Mouse (Mus musculus) heart, embryonic 11.5 days (tissue): ENCODE results near the gene Rhno1. TPM values are rescaled to one million over a fixed set of nuclear protein-coding genes. Genes with fewer than 3 reads are reported as not detected.

Experiments
- ATAC-seq: fragments of 200-750 bp; cut with Nextera tagmentation; replicated peaks from 2 replicates; pipeline ENCODE4 v1.8.0; 2017; ENCODE audit warnings: moderate library complexity; ENCODE audit not compliant: insufficient number of reproducible peaks, low FRiP score, low TSS enrichment
- H3K27ac ChIP-seq: fragments of 300-500 bp; sonication (generic); 2 replicates; pipeline ENCODE4 v1.5.1; 2014; ENCODE audit warnings: mild to moderate bottlenecking, low read depth, low read length
- H3K27me3 ChIP-seq: fragments of 300-500 bp; sonication (generic); 2 replicates; pipeline ENCODE4 v1.6.1; 2014; ENCODE audit warnings: mild to moderate bottlenecking, low read length, mixed read lengths; ENCODE audit not compliant: control insufficient read depth, insufficient read depth
- H3K36me3 ChIP-seq: fragments of 300-500 bp; sonication (generic); 2 replicates; pipeline ENCODE4 v1.6.1; 2014; ENCODE audit warnings: mild to moderate bottlenecking, low read length, moderate library complexity, mixed read lengths; ENCODE audit not compliant: control insufficient read depth, insufficient read depth
- H3K4me1 ChIP-seq: fragments of 300-500 bp; sonication (generic); 2 replicates; pipeline ENCODE4 v1.6.1; 2014; ENCODE audit warnings: low read length; ENCODE audit not compliant: control insufficient read depth, insufficient read depth
- H3K4me2 ChIP-seq: fragments of 300-500 bp; sonication (generic); 2 replicates; pipeline ENCODE4 v1.6.1; 2014; ENCODE audit warnings: mild to moderate bottlenecking, moderate library complexity
- H3K4me3 ChIP-seq: fragments of 300-500 bp; sonication (generic); 2 replicates; pipeline ENCODE4 v1.5.1; 2014; ENCODE audit warnings: low read depth, low read length
- H3K9ac ChIP-seq: fragments of 300-500 bp; sonication (generic); 2 replicates; pipeline ENCODE4 v1.6.1; 2014; ENCODE audit warnings: mild to moderate bottlenecking, low read depth, low read length, moderate library complexity
- H3K9me3 ChIP-seq: fragments of 300-500 bp; sonication (generic); replicated peaks from 2 replicates; pipeline ENCODE4 v1.6.1; 2016; ENCODE audit warnings: low read length; ENCODE audit not compliant: control insufficient read depth
- WGBS: fragments of 180-500 bp; shearing (Covaris S2); extraction: QIAGEN DNeasy Blood & Tissue Kit; methylation state at CpG from one replicate; pipeline ENCODE4 v1.1.7; 2014; ENCODE audit not compliant: insufficient replicate concordance; 5-methylcytosine and 5-hydroxymethylcytosine counted together
- polyA plus RNA-seq: library from polyadenylated mRNA; unstranded; fragments of >200 nt; fragmentation: Nextera tagmentation; extraction: Ambion mirVana; gene quantifications from 2 replicates; pipeline ENCODE4 v1.2.1, GENCODE M21; 2014

Gene Rhno1
- polyA plus RNA-seq, result 101 and 105 TPM in 2 replicates

GRCm38 (mm10) chr6:128362381-128363006 is at the start of gene Rhno1, which contains the start of gene Foxm1:
TSS of gene Rhno1 (minus strand) at chr6:128362911.
TSS of gene Foxm1 (plus strand) at chr6:128362967.
- no peaks in the 10 kb centered on the region for H3K27me3 ChIP-seq
- peak within 1 kb of the TSS; percentile 96 for H3K27ac ChIP-seq
- H3K9me3 ChIP-seq, result no peaks in the 10 kb centered on the region
- under 1% methylated on average over 58 of the region's 76 CpGs for WGBS
- peak within 1 kb of the TSS; percentile 85 for H3K4me2 ChIP-seq
- H3K9ac ChIP-seq, result peak within 1 kb of the TSS; percentile 86
- peaks cover 25% of the 10 kb centered on the region for H3K36me3 ChIP-seq
- peak within 1 kb of the TSS; percentile 96 for H3K4me3 ChIP-seq
- peaks cover 11% of the 10 kb centered on the region for H3K4me1 ChIP-seq
- ATAC-seq, result peak; percentile 86

- H3K9ac ChIP-seq, result no peak overlapping the region
- ATAC-seq, result no peak
- no peaks in the 10 kb centered on the region for H3K9me3 ChIP-seq
- no peaks in the 10 kb centered on the region for H3K4me1 ChIP-seq
- H3K4me3 ChIP-seq, result no peak overlapping the region
- peaks cover 34% of the 10 kb centered on the region for H3K36me3 ChIP-seq
- H3K4me2 ChIP-seq, result no peak overlapping the region
- no peaks in the 10 kb centered on the region for H3K27me3 ChIP-seq
- H3K27ac ChIP-seq, result no peak overlapping the region
- 16% methylated on average over 3 of the region's 3 CpGs for WGBS
Observed at GRCm38 (mm10) chr6:128411115-128411514, 48.4 kb upstream of the Rhno1 start.

GRCm38 (mm10) chr6:128410305-128410704 is 47.6 kb upstream of the Rhno1 start:
- Histone ChIP-seq H3K27ac (no peak overlapping the region), H3K27me3 (no peaks in the 10 kb centered on the region), H3K9me3 (no peaks in the 10 kb centered on the region), H3K4me3 (no peak overlapping the region), H3K4me2 (no peak overlapping the region), H3K4me1 (no peaks in the 10 kb centered on the region), H3K36me3 (peaks cover 35% of the 10 kb centered on the region), H3K9ac (no peak overlapping the region)
- 93% methylated on average over 13 of the region's 13 CpGs for WGBS
- ATAC-seq, result no peak

GRCm38 (mm10) chr6:128408544-128409125 is 45.9 kb upstream of the Rhno1 start:
- no peak for ATAC-seq
- Histone ChIP-seq H3K9ac (no peak overlapping the region), H3K4me2 (no peak overlapping the region), H3K27ac (no peak overlapping the region), H3K27me3 (no peaks in the 10 kb centered on the region), H3K36me3 (peaks cover 35% of the 10 kb centered on the region), H3K4me3 (no peak overlapping the region), H3K9me3 (no peaks in the 10 kb centered on the region), H3K4me1 (no peaks in the 10 kb centered on the region)
- WGBS, result 89% methylated on average over 7 of the region's 7 CpGs

- H3K4me1 ChIP-seq, result peaks cover 4% of the 10 kb centered on the region; the same call in 1 of the 2 replicates
- ATAC-seq, result no peak
- H3K4me2 ChIP-seq, result no peak overlapping the region
- H3K27ac ChIP-seq, result no peak overlapping the region
- H3K36me3 ChIP-seq, result peaks cover 17% of the 10 kb centered on the region
- H3K9me3 ChIP-seq, result no peaks in the 10 kb centered on the region
- H3K9ac ChIP-seq, result no peak overlapping the region
- H3K27me3 ChIP-seq, result no peaks in the 10 kb centered on the region
- 62% methylated on average over 5 of the region's 5 CpGs for WGBS
- no peak overlapping the region for H3K4me3 ChIP-seq
Observed at GRCm38 (mm10) chr6:128404708-128405107, 42.0 kb upstream of the Rhno1 start.

- no peaks in the 10 kb centered on the region for H3K36me3 ChIP-seq
- peak overlapping the region; percentile 23 for H3K4me3 ChIP-seq
- no peaks in the 10 kb centered on the region for H3K9me3 ChIP-seq
- WGBS, result 48% methylated on average over 21 of the region's 21 CpGs
- H3K9ac ChIP-seq, result peak overlapping the region; percentile 66
- no peaks in the 10 kb centered on the region for H3K27me3 ChIP-seq
- H3K4me1 ChIP-seq, result peaks cover 6% of the 10 kb centered on the region; the same call in 1 of the 2 replicates
- H3K27ac ChIP-seq, result no peak overlapping the region; the same call in 1 of the 2 replicates
- no peak; the same call in 1 of the 2 replicates for ATAC-seq
- H3K4me2 ChIP-seq, result peak overlapping the region; percentile 57
Observed at GRCm38 (mm10) chr6:128399421-128400185, 36.9 kb upstream of the Rhno1 start.

GRCm38 (mm10) chr6:128398996-128399395 is 36.3 kb upstream of the Rhno1 start, which contains the start of gene Nrip2:
TSS of gene Nrip2 (plus strand) at chr6:128399296.
- Histone ChIP-seq H3K4me3 (peak within 1 kb of the TSS; percentile 23), H3K9ac (peak within 1 kb of the TSS; percentile 66), H3K36me3 (no peaks in the 10 kb centered on the region), H3K27me3 (no peaks in the 10 kb centered on the region), H3K27ac (no peak within 1 kb of the TSS; the same call in 1 of the 2 replicates), H3K4me1 (peaks cover 6% of the 10 kb centered on the region; the same call in 1 of the 2 replicates), H3K4me2 (peak within 1 kb of the TSS; percentile 57), H3K9me3 (no peaks in the 10 kb centered on the region)
- no peak for ATAC-seq
- 68% methylated on average over 3 of the region's 3 CpGs for WGBS

- 70% methylated on average over 7 of the region's 7 CpGs for WGBS
- no peak overlapping the region for H3K4me2 ChIP-seq
- H3K9ac ChIP-seq, result no peak overlapping the region
- no peaks in the 10 kb centered on the region for H3K27me3 ChIP-seq
- no peak overlapping the region for H3K4me3 ChIP-seq
- H3K36me3 ChIP-seq, result no peaks in the 10 kb centered on the region
- no peak for ATAC-seq
- H3K9me3 ChIP-seq, result no peaks in the 10 kb centered on the region
- H3K27ac ChIP-seq, result no peak overlapping the region
- peaks cover 6% of the 10 kb centered on the region; the same call in 1 of the 2 replicates for H3K4me1 ChIP-seq
Observed at GRCm38 (mm10) chr6:128397574-128398261, 35.0 kb upstream of the Rhno1 start.
